Mouse (Mus musculus): ENCODE results near the gene Bri3.
A peak's percentile ranks its signal among the peaks of the same experiment; 100 is the strongest.

Gene Bri3

GRCm38 (mm10) chr5:144243901-144244487, at the start of gene Bri3:
Gene Bri3, plus strand, starts transcription at chr5:144244437.
- DNase-seq = no peak

GRCm38 (mm10) chr5:144195567-144195966, 48.7 kb upstream of the Bri3 start:
- no peak for DNase-seq

DNA sequence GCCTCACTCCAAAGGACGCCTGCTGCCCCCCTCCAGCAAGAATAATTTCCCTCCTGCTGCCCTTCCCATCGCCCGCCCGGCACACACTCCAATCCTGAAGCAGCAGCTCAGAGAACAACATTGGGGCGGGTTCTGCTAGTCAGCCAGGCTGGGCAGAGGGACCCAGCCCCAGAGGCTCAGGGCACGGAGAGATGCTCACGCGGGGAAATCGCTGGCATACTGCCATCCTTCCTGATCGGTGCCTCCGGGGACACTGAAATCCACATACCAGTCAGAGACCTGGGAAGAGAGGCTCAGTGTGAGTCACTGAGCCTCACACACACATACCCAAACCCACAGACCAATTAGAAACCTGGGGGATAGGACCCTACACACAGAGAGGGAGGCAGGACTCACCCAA, 43.6 kb upstream of the Bri3 start:
- no peak for DNase-seq

DNA sequence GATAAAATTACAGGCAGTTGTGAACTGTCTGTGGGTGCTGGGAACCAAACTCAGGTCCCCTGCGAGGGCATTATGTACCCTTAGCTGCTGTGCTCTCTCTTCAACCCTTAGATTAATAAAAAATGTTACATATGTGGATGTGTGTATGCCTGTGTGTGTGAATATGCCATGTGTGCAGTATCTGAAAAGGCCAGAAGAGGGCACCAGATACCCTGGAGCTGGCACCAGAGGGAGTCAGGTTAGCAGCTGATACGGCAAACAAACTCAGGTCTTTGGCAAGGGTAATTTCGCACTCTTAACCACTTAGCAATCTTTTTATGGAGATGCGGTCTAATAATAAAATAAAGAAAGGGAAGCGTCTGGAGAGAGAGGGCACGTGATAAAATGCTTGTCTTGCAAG, 41.8 kb upstream of the Bri3 start:
- DNase-seq = no peak

DNA sequence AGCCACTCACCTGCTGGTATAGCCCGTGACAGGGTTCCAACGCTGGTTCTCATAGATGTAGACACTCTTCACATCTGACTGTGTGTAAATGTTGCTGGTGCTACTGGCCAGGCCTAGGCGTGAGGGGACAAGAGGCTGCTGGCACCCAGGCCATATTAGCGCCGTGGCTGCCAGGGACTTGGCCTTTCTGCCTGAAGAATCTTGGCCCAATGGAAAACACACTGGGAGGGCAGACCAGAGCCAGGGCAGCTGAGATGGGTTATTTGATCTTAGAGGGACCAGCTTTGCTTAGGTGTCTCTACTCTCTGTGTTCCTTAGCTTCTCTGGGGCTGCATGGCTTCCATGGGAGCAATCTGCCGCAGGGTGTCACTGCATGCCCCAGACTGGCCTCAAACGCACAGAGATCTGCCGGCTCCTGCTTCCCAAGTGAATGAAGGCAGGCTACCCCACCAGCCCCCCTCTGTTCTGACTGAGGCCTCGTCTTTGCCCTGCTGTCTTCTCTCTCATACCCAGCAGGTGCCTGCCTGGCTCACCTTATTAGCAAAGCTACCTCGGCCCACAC, 40.8 kb upstream of the Bri3 start:
- no peak for DNase-seq

DNA sequence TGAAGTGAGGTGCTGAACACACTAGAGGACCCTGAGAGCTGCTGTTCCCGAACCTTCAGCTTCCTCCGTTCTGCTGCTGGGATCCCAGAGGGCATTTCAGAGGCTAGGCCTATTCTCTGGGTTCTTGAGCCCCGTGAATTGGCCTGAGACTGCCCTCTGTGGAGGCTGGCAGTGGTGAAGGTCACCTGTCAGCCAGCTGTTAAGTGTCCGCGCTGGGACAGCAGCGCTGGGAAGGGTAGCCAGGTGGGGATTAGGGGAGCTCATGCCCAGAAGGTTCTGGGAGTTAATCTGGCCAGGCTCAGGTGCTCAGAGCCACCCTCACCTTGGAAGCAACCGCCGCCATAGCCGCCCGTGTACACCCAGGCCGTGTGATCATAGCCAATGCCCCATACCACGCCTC, 39.9 kb upstream of the Bri3 start:
- DNase-seq = no peak

GRCm38 (mm10) chr5:144204911-144205310, 39.3 kb upstream of the Bri3 start:
- DNase-seq = no peak

- no peak for DNase-seq
Measured at GRCm38 (mm10) chr5:144206069-144206468, 38.2 kb upstream of the Bri3 start.

- DNase-seq = peak; percentile 41
Measured at GRCm38 (mm10) chr5:144207478-144207877, 36.8 kb upstream of the Bri3 start.

DNA sequence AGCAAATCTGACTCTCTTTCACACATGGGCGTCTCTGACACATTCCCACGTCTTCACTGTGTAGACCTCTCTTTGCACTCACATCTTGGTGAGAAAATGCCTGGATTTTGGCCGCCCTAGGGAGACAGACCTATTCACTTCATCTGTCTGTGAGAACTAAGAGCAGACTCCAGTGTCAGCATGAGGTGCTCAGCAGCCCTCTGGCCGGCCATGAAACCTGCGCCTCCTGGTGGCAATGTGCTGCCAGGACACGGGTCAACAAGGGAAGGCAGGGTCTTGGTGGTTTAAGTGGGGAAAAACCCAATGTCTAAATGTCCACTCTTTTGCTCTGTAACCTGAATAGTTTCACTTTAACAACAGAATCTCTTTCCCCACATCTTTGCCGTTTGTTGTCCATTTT, 29.8 kb upstream of the Bri3 start:
- peak; percentile 66 for DNase-seq

DNA sequence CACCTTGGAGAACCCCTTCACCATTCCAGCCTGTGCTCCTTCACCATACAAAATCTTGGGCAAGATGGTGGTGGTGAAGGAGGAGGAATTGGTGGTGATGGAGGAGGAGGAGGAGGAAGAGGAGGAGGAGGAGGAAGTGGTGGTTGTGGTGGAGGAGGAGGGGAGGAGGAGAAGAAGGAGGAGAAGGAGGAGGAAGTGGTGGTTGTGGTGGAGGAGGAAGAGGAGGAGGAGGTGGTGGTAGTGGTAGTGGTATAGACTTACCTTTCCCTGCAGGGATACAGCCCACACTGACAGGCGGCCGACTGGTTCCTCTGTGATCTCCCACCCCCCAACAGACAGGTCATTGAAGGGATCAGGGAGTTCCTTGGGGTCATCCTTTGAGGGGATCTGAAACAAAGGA, 28.2 kb upstream of the Bri3 start:
- DNase-seq = peak; percentile 30

DNA sequence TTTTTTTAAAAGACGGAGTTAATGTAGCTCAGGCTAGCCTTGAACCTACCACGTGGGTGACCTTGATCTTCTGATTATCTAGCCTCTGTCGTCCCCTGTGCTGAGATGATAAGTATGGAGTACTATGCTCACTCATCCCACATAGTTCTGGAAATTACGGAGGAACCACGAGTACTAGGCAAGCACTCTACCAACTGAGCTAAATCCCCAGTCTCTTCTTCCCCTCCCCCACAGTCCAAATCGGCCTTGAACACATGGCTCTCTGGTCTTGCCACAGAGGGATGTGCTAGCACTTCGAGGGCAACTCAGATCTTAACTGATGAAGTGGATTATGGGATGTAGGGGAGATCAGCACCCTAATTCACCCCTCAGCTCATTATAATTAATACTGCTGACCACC, 26.2 kb upstream of the Bri3 start:
- no peak for DNase-seq

GRCm38 (mm10) chr5:144219306-144219705, 24.9 kb upstream of the Bri3 start:
- no peak for DNase-seq

GRCm38 (mm10) chr5:144219936-144220335, 24.3 kb upstream of the Bri3 start:
- DNase-seq = no peak

DNA sequence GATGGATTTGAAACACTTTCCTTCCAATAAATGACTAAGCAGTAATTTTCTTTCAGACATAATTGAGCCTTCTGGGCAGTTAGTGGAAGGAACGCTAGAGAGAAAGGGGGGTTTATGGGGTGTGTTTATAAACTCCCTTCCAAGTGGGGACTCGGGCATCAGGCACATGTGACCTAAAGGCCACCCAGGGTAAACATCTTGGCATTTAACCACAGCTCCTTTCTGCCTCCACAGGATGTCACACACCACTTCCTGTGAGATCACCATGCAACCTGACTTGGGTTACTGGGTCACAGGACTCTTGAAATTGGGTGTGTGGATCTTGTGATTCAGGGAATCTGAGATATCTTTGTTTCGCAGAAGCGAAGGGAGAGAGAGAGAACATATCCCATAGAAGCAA, 22.9 kb upstream of the Bri3 start:
- DNase-seq = peak; percentile 66

DNA sequence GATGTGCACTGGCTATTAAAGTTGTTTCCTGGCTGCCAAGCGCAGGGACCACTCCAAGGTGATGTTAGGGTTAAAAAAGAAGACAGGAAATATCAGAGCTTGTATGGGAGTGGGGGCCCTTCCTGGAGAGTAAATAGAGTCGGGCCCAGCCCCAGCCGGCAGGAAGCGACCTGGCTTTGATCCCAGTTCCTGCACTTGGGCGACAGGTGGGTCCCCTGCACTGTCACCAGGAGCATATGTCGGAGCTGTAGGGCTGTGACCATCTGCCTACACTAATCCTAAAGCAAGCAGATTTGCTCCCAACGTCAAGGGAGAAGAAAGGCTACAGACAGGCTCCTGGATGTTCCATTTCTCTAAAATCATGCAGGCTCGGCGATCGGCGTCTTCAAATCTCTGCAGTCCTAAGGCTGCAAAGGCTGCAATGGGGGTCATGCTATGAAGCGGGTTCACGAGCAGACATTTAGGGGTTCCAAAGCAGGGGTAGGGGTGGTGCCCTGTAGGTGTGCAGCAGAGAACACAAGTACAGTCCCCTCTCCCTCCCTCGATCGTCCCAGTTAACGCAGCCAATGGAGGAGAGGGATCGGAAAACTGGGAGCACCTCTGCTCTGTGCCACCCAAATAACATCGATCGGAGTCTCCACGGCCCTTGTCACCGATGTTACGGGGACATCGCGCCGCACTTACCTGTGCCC, 21.3 kb upstream of the Bri3 start:
- peak; percentile 71 for DNase-seq

DNA sequence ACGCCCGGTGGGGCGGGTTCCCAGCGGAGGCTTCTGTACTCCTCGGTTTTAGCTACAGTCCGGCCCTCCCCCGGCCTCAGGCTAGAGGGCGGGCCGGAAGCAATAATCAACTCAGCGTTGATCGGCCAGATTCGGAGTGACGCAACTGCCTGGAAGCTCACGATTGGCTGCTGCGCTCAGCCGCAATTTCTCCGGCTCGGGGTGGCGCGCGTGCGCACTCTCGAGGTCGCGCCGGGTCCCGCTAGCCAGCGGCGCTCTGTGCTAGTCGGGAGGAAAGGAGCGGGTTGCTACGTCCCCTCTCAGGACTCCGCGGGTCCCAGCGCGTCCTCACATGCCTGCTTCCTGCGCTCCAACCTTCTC, 20.8 kb upstream of the Bri3 start, which contains the start of gene Tecpr1:
TSS of gene Tecpr1 (minus strand) at position 113 of the 360 bp plus-strand sequence.
- DNase-seq = peak; percentile 96

GRCm38 (mm10) chr5:144223899-144224816, 20.1 kb upstream of the Bri3 start:
- peak; percentile 28 for DNase-seq

DNA sequence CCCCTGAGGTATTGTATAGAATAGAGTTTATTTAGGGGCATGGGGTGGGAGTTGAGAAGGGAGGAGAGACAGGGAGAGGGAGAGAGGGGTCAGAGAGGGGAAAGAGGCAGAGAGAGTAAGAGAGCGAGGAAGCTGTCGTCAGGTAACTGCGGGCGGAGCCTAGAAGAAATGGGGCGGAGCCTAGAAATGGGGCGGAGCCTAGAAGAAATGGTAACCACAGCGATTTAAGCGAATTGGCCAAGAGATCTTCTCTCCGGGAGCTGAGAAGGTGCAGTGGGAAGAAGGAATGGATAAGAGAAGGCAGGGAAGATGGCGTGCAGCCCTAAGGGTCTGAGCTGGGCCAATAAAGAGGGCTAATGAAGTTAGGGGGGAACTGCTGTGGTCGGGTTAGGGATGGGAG, 18.0 kb upstream of the Bri3 start:
- DNase-seq = no peak

DNA sequence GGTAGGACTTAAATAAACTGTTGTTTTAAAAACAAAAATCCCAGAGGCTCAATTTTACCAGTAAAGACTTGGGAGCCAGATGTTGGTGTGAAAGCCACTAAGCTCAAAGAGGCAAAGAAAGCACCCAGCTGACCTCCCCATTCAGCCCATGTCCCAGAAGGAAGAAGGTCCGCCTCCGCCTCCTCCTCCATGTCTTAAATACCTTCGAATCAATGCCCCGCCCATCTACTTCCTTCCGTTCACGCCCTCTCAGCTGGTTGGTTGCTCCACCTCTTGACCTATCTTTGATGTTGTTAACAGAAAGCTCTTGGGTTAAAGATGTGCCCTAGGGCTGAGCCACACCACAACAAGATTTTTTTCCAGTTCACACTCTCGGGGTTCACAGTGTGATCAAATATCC, 14.0 kb upstream of the Bri3 start:
- no peak for DNase-seq

DNA sequence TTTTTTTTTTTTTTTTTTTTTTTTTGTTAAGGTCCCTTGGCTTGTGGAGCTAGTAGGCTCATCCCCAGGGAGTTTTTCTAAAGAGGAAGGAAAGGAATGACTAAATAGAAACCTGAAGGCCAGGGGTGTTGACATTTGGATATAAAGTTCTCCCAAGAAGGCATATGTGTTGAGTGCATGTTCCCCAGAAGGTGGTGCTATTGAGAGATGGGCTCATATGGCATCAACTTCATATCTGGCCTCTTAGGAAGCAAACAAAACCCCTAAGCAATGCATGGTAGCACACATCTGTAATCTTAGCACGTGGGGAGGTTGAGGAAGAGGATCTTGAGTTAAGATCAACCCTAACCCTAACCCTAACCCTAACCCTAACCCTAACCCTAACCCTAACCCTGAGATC, 12.8 kb upstream of the Bri3 start:
- DNase-seq = no peak

GRCm38 (mm10) chr5:144232531-144232930, 11.7 kb upstream of the Bri3 start:
- DNase-seq = no peak

DNA sequence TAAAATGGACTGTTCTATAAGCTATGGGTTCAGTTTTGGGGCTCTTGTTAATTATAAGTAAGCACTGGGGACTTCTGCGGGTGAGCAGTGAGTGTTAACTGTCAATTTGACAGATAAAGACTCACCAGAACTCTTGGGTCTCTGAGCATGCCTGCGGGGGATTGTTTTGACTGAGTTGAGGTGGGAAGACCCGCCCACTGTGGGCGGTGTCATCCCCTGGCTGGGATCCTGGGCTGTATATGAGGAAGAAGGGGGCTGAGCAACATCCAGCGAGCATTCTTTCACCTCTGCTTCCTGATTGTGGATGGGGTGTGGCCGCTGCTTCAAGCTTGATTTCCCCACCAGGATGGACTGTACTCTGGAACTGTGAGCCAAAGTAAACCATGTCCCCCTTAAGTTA, 10.0 kb upstream of the Bri3 start:
- no peak for DNase-seq

DNA sequence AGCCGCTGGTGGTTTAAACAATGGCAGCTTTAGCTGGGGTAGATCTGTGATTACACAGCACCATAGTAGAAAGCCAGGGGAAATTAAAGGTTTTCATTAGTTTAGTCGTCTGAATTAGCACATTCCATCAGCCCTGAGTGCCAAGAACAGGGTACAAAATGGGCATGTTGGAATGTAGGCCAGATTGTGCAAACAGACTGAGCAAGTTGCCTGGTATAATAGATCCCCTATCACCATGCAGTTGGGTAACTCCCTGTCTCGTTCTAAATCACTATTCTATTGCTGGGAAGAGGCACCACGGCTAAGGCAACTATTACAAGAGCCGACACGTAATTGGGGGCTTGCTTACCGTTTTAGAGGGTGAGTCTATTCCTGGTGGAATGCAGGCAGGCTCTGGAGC, 9.5 kb upstream of the Bri3 start:
- DNase-seq = no peak
